Mouse (Mus musculus): ENCODE data around the gene Thrb.
"Not testable (repeated sequence)": the region's sequence is repeated elsewhere in the genome, so short reads cannot be mapped to it uniquely, and the experiment has no call there.

Thrb gene

DNA sequence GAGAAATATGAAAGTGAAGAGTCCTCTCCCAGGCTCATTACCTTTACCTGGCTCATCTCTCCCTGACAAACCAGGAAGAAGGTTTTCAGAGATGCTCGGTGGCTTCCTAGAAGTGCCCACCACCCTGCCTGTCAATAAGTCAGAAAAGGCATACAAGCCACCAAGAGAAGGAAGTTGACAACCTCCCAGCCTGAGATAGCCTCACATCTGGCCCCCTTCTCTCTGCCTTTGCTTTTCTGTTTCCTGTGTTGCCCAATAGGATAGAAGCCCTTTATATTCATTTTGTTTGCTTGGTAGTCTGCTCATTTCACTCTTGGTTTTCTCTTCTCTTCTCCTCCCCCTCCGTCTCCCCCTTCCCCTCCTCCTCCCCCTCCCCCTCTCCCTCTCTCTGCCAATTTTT, 273.4 kb downstream of the Thrb start:
- DNase-seq (ENCODE audit: extremely low spot score, low read depth, low spot score): no peak

DNA sequence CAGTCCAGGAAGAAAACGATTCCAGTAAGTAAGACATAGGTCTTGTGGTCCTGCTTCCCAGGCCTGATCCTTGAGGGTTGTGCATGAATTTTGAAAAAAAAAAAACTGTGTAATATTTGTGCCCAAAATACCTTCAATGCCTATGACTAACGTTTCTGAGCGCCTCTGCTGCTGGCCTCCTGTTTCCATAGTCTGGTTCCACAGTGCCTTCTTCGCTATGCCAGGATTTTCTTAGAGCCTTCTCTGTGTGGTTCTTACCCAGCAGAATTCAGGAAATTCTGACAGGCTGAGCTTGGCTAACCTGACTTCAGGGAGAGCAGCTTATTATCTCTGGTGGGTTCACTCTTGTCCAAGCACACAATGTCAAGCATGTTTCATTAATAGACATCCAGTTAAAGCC, 274.7 kb downstream of the Thrb start:
- not testable (repeated sequence) for DNase-seq (ENCODE audit: extremely low spot score, low read depth, low spot score)

DNA sequence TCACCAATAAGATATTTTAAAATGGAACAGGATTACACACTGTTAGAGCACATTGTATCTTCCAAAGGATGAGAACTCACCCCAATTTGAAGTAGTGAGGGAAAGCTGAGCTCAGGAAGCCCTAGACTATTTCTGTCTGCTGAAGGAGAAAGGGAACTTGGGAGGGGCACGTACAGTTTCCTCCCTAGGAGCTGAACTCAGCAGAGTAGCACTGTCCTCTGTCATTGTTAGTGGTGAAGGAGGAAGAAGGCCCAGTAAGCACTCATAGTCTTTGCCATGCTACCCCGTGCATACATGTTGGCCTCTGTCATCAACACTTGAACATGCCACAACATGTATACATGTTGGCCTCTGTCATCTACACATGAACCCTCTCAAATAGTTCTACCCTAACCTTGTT, 294.0 kb downstream of the Thrb start:
- DNase-seq (ENCODE audit: extremely low spot score, low read depth, low spot score): no peak

DNA sequence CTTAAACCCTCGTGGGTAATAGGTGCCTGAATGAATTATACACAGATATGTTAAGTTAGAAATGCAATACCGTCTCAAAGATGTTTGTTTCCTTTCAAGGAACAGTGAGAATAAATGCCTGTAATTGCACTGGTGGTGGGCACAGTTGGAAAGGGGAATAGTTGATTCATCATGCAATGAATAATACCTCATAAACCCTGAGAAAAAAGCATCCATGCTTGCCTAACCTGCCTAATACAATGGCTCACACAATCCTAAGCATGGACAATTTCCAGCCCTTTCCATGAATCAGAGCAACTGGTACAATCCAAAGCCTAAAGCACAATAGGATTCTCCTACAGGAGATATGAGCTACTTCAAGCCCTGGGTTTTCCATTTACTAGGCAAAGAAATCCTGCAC, 299.8 kb downstream of the Thrb start:
- no peak for DNase-seq (ENCODE audit: extremely low spot score, low read depth, low spot score)

DNA sequence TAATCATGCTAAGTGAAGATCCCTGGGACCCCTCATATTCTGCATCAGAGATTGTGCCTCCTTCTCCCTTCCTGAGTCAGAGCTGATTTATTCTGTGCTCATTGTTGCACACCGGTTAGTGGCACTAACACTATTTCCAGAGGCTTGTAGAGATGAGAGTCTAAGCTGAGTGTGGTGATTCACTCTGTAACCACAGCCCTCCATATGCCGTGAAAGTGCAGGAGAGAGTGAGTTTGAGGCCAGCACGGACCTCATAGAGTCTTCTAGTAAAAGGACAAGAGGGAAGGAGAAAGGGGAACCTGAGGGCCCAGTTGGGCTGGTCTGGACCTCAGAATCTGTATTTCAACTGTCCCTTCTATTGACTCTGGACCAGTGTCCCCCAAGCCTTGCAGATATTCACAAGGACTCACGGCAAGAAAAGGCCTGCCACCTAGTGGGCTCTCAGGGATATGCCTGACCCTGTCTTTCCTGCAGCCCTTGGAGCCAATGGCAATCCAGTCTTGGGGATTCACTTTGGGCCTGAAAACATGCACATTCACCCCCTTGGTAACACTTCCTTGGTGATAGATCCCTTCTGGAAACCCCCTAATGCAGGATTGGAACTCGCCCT, 307.2 kb downstream of the Thrb start:
- peak; percentile 14 for DNase-seq (ENCODE audit: extremely low spot score, low read depth, low spot score)

DNA sequence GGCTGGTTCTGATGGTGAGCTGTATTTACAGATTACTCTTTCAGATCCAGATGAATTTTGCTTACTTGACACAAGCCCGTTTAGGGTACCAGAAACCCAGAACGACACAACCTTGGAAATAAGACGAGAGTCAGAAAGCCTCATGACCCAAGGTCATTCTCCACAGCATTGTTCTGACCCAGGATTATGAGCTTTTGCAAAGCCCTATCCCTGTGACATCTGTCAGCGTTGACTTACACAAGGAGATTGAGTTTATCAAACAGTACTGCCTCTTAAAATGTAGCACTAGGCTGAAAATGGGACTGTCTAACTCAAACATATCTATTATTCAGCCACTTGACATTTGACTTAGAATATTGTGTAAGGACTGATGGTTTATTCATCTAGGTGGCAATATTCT, 312.1 kb downstream of the Thrb start:
- no peak for DNase-seq (ENCODE audit: extremely low spot score, low read depth, low spot score)

DNA sequence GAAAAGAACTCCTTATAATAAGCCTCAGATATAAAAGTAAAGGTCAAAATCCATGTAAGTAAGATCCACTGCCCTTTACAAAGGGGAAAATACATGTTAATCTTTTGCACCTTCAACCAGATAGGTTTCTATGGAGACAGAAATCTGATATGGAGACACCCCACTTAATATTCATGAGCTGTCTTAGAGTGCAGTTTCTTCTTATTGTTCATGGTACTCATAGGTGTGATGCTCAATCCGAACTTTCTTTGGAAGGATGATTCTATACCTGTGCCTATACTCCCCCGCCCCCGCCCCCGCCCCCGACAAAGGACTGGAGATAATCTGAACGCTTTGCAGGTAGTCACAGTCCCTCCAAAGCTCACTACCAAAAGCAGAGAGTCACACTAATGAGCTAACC, 312.6 kb downstream of the Thrb start:
- DNase-seq (ENCODE audit: extremely low spot score, low read depth, low spot score): no peak

DNA sequence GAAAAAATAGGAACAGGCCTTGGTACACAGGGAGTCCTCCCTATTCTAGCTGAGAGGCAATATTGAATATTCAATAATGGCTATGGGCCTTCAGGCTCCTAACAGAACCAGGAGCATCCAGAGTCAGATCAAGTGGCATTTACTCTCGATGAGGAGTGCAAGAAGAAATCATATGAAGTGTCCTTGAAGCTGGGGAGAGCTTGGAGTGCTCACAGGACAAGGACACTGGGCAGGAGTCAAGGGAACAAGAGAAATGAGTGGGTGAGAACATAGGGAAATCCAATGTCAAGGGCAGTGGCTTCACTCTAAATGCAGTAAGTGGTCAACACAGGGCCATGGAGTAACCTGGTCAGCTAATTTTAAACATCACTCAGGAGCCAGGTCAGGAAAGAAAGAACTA, 315.7 kb downstream of the Thrb start:
- no peak for DNase-seq (ENCODE audit: extremely low spot score, low read depth, low spot score)

DNA sequence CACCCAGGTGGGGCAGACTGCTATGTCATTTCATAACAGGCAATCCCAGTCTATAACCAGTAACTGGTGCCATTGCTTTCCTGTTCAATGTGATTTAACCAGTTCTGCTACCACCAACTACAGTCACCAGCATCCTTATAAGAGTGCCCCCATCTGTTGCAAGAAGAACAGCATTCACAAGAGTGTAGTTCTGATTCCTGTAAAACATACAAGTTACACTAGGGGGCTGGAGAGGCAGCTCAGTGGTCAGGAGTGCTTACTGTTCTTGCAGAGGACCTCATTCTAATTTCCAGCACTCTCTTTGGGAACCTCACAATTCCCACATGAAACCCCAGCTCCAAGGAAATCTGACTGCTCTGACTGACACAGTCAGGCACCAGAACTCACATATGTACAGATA, 318.2 kb downstream of the Thrb start:
- DNase-seq (ENCODE audit: extremely low spot score, low read depth, low spot score): no peak

DNA sequence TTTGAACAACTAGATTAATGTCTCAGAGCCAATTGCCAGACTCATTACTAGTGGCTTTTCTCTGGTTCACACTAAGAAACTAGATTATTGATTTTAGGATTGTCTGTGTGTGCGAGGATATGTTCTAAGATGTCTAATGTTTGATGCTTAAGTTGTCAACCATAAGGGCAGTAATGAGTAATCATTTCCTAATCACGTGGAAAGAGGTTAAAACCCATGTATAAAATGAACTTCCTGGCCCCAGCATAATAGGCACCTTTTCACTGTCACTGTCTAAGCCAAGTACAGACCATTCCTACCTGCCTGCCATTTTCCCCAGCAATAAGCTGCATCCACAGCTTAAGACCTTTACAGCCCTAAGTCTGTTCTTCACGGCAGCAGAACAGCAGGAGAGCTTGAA, 321.2 kb downstream of the Thrb start:
- no peak for DNase-seq (ENCODE audit: extremely low spot score, low read depth, low spot score)

DNA sequence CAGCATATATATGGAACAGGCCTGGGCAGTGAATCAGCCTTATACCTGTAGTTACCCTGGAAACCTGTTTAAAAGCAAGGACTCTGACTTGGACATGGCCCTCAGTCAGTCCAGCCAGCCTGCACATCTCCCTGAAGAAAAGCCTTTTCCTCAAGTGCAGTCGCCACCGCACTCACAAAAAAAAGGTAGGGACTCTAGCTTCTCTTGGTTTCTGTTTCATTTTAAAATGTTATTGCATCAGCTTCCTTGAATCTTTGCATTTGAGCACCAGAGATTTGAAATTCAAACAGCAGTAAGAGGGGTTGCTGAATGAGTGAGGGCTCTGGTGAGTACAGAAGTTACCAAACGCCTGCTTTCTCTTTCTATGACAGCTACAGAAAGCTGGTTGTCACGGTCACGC, 322.0 kb downstream of the Thrb start:
- no peak for DNase-seq (ENCODE audit: extremely low spot score, low read depth, low spot score)

DNA sequence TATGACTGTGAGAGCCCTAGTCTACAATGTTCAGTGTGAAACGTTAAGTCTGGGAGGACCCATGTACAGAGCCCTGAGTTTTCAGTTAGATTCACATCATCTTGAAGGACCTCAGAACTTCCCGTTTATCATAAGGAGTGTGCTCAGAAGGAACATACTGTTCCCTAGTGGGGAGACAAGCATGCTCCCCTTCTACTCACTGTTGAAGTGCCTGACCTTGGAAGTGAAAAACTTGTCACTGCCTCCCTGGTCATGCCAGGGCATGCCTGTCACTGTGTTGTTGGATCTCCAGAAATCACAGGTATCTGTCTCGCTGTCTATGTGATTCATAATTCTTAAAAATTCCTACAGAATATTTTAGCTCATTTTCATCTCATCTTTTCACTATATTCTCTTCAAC, 323.3 kb downstream of the Thrb start:
- no peak for DNase-seq (ENCODE audit: extremely low spot score, low read depth, low spot score)

DNA sequence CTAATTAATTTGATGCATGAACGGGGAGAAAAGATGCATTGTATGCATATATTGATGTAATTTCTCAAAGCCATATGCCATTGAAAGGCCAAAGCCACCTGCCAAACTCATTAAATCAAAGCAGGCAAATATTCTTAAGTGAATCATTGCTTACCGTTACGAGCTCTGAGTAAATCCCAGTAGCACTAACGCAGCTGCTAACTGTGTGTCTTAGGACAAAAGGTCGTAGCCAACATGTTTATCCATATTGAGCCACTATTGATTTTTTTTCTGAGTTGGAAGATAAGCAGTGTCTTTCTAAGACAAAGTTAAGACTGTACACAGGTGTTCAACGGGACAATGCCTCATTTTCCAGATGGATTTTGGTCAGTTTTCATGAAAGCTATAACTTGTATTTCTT, 323.8 kb downstream of the Thrb start:
- DNase-seq (ENCODE audit: extremely low spot score, low read depth, low spot score): no peak

DNA sequence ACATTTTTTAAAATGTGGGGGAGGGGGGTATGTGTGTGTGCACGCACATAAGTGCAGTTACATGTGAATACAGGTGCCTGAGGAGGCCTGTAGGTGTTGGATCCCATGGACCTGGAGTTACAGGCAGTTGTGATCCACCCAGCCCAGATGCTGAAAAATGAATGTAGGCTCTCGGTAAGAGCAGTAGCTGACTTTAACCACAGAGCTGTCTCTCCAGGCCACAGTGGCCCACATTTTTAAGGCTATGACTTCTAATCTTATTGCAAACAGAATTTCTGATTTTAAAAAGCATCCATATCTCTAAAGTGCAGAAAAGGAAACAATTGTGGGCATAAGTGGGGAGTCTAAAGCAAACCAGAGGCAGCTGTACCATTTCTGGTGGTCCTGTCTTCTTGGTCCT, 328.5 kb downstream of the Thrb start:
- no peak for DNase-seq (ENCODE audit: extremely low spot score, low read depth, low spot score)

DNA sequence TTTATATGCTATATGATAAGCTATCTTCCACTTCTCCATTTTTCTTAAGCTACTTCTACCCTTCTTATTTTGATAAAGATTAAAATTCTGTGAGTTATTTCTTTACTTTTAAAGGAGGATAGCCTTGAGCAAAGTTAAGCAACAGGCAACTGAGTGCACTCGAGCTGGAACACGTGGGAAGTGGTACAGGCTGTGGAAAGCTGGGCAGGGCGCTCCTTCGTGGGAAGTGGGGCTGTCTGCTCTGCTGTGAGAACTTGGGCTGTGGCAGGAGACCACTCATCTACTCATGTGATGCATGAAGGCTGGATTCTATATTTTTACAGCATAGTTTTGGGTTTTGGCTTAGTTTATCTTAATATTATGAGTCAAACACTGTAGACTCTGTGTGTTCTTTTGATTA, 329.1 kb downstream of the Thrb start:
- DNase-seq (ENCODE audit: extremely low spot score, low read depth, low spot score): no peak

DNA sequence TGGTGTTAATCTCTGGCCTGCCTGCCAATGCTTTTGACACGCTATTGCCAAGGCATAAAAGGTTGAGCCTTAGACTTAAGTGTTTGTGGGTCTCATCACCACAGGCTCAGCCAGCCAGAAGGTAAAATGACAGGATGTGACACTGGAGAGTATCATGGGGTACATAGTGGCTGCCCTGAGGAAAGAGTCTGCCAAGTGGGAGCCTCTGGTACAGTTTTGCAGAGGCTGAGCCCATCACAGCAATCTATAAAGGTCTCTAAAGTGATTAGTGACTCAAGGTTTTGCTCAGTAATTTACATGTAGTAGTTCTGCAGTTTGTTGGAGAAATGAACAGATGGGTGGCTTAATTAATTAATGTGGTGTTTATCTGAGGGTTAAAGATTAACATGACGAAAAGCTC, 330.1 kb downstream of the Thrb start:
- no peak for DNase-seq (ENCODE audit: extremely low spot score, low read depth, low spot score)

DNA sequence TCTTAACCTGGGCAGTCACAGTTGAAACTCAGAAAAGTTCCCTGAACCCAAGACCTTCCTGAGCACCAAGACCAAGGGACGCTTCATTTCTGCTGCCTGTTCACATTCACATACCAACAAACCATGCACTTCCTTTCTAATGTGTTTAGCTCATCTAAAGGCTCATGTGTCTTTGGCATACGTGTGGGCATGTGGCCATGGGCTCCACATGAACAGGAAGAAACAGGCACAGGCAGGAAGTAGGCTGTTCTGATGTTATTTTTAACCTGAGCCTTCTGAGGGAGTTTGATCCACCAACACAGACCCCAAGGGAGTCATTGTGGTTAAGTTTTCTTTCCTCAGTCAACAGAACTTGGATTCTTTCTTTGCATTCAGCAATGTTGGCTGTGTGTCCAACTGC, 341.8 kb downstream of the Thrb start:
- no peak for DNase-seq (ENCODE audit: extremely low spot score, low read depth, low spot score)

DNA sequence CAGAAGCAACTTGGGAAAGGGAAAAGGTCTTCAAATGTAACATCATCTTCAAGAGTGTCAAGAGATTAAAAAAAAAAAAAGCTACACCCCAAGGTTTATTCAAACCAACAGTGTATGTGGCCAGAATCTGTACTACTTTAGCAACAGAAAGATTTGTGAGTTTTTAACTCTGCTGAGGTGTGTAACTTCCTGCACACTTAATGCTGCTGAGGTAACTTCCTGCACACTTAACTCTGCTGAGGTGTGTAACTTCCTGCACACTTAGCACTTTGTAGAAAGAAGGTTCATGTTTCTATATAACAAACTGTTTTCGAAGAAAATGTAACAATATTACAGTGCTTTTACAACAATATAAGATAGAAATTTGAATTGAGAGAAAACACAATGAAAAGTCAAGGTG, 343.6 kb downstream of the Thrb start:
- no peak for DNase-seq (ENCODE audit: extremely low spot score, low read depth, low spot score)

DNA sequence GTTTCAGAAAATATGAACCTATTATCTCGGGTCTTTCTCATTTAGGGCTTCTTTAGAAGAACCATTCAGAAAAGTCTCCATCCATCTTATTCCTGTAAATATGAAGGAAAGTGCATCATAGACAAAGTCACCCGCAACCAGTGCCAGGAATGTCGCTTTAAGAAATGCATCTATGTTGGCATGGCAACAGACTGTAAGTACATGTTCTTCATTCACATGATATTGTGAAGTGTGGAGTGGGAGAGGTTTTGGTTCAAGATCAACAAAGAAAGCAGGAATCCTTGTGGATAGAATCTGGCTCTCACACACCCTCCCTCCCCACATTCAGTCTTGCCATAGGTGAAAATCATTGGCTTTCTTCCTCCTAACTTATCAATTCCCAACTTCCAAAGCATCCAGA, 348.5 kb downstream of the Thrb start:
- no peak for DNase-seq (ENCODE audit: extremely low spot score, low read depth, low spot score)

DNA sequence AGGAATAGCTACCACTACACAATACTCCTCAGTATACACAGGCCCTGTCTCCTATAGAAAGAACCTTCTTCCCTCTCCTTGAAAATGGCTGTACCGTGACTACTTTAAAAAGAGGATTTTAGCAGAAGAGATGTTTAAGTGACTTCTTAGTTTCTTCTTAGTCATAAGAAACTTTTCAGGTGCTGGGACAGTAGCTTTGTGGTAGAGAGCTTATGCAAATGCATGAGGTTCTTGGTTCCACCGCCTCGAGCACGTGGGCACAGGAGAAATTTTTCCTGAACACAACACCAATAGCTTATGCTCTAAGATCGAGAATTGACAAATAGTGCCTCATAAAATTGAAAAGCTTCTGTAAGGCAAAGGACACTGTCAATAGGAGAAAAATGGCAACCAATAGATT, 356.5 kb downstream of the Thrb start:
- no peak for DNase-seq (ENCODE audit: extremely low spot score, low read depth, low spot score)

DNA sequence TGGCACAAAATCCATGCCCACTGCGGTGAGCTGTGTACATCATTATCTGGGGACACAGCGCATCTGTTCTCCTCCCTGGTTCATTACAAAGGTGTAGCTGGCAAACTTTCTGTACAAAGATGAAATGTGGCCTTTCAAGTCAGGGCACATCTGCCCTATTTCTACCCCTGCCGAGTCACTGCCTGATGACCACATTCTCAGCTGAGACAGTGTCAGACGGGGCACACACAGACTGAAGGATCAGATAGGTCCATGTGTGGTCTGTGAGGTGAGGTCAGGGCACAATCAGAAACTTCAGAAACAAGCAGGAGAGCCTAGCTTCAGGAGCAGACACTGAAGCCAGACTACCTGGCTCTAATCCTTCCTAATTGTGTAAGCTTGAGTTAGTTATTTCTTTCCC, 360.1 kb downstream of the Thrb start:
- no peak for DNase-seq (ENCODE audit: extremely low spot score, low read depth, low spot score)

DNA sequence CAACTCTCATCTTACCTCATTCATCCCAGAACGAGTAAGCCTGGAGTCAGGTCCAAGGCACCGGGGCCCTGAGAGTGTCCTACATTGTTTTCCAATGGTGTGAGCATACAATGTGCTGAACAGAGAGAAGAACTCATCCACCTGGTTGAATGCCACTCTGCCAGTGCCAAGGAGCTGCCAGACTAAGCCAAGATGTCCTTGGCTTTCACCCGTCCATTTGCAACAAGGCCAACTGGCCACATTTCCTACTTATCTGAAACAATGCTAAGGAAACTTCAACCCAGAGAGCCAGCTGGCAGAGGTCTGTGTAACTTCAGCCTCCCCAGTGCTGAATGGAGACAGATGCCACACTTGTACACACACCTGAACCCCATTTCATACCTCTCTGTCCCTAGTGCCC, 360.6 kb downstream of the Thrb start:
- no peak for DNase-seq (ENCODE audit: extremely low spot score, low read depth, low spot score)

DNA sequence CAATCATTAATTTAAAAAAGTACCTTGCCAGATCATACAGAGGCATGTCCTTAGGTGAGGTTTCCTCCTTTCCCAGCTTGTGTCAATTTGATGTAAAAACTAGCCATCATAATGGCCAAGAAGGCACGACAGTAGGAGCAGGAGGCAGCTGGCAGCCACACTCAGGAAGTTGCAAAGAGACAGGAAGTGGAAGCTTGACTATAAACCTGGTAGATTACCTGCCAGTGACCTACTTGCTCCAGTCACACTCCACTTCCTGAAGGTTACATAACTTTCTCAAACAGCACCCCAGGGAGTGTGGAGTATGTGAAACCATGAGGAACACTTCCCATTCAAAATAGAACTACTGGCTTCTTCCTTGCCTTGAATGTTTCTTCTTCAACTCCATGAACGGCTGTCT, 361.7 kb downstream of the Thrb start:
- DNase-seq (ENCODE audit: extremely low spot score, low read depth, low spot score): no peak

DNA sequence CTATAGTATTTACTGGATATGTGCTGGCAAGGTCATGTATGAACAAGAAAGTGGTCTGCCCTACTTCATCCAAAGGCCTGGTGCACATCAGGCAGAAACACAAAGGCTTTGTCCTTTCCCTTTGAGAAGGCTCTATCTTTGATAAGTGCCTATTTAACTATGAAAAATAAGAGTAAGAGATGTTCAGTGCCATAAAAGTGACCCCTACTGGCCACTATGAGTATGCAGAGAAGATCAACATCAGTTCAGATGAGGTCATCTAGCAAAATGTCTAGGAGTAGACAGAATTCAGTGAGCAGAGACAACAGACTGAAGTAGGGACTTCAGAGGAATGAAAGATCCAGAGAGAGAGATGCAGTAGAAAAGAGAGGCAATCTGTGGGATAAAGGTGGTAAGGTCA, 362.3 kb downstream of the Thrb start:
- no peak for DNase-seq (ENCODE audit: extremely low spot score, low read depth, low spot score)
